Mouse (Mus musculus) thymus, adult 2 months (tissue): ENCODE measurements around the gene Synpo2.

Experiments
- CTCF ChIP-seq: fragments of 200-500 bp; IDR thresholded peaks from 2 replicates; pipeline ENCODE4 v1.5.1; 2012; ENCODE audit warnings: mild to moderate bottlenecking, control low read depth, low read length, moderate library complexity, borderline replicate concordance; ENCODE audit not compliant: control insufficient read depth, poor library complexity, insufficient read depth; ENCODE audit errors: extremely low read depth
- POLR2A ChIP-seq: fragments of 200-500 bp; IDR thresholded peaks from 2 replicates; pipeline ENCODE4 v1.6.1; 2012; ENCODE audit warnings: mild to moderate bottlenecking, low read length, control low read depth, moderate library complexity; ENCODE audit not compliant: control insufficient read depth, poor library complexity, insufficient read depth; ENCODE audit errors: extremely low read depth

- TF ChIP-seq CTCF (no peak), POLR2A (no peak)
Observed at GRCm38 (mm10) chr3:123169398-123169797, 66.6 kb downstream of the Synpo2 start.
